Mouse (Mus musculus): ENCODE data around the gene Egr4. TPM values are rescaled to one million over a fixed set of nuclear protein-coding genes. Genes with fewer than 3 reads are reported as not detected.

The Egr4 gene
- polyA plus RNA-seq, 1 experiment from 2014 or later = not detected

- Histone ChIP-seq H3K27ac (replicated peaks; ENCODE audit: low read depth, low read length) (peak overlapping the region; percentile 86), H3K36me3 (ENCODE audit: control insufficient read depth, insufficient read depth, low read length) (no peaks in the 10 kb centered on the region), H3K4me2 (ENCODE audit: low read length) (peak overlapping the region; percentile 81), H3K27me3 (ENCODE audit: control insufficient read depth, insufficient read depth, low read length) (no peaks in the 10 kb centered on the region), H3K9ac (replicated peaks; ENCODE audit: low read length) (peak overlapping the region; percentile 90), H3K9me3 (ENCODE audit: control insufficient read depth, low read length) (no peaks in the 10 kb centered on the region), H3K4me3 (replicated peaks; ENCODE audit: low read depth, low read length) (peak overlapping the region; percentile 74), H3K4me1 (ENCODE audit: control insufficient read depth, insufficient read depth, low read length) (peaks cover 14% of the 10 kb centered on the region)
- under 1% methylated on average over 37 of the region's 37 CpGs for WGBS
- peak; percentile 70 for DNase-seq
- ATAC-seq (ENCODE audit: low FRiP score, low TSS enrichment) = peak; percentile 82
These were observed 11.1 kb downstream of the Egr4 start for GRCm38 (mm10) chr6:85502103-85502910.

GRCm38 (mm10) chr6:85501571-85502102 is 11.8 kb downstream of the Egr4 start:
- Histone ChIP-seq H3K36me3 (ENCODE audit: control insufficient read depth, insufficient read depth, low read length) (no peaks in the 10 kb centered on the region), H3K4me2 (ENCODE audit: low read length) (peak overlapping the region; percentile 81), H3K27me3 (ENCODE audit: control insufficient read depth, insufficient read depth, low read length) (no peaks in the 10 kb centered on the region), H3K27ac (replicated peaks; ENCODE audit: low read depth, low read length) (peak overlapping the region; percentile 86), H3K9me3 (ENCODE audit: control insufficient read depth, low read length) (no peaks in the 10 kb centered on the region), H3K4me3 (replicated peaks; ENCODE audit: low read depth, low read length) (peak overlapping the region; percentile 74), H3K4me1 (ENCODE audit: control insufficient read depth, insufficient read depth, low read length) (peaks cover 14% of the 10 kb centered on the region), H3K9ac (replicated peaks; ENCODE audit: low read length) (peak overlapping the region; percentile 90)
- 6% methylated on average over 6 of the region's 6 CpGs for WGBS
- ATAC-seq (ENCODE audit: low FRiP score, low TSS enrichment) (no peak), DNase-seq (peak; percentile 52)

- no peaks in the 10 kb centered on the region for H3K27me3 ChIP-seq (ENCODE audit: control insufficient read depth, insufficient read depth, low read length)
- no peak for ATAC-seq (ENCODE audit: low FRiP score, low TSS enrichment)
- 76% methylated on average over 1 of the region's 1 CpGs for WGBS
- no peaks in the 10 kb centered on the region for H3K36me3 ChIP-seq (ENCODE audit: control insufficient read depth, insufficient read depth, low read length)
- H3K4me1 ChIP-seq (ENCODE audit: control insufficient read depth, insufficient read depth, low read length) = peaks cover 14% of the 10 kb centered on the region
- H3K27ac ChIP-seq (replicated peaks; ENCODE audit: low read depth, low read length) = no peak overlapping the region
- H3K9me3 ChIP-seq (ENCODE audit: control insufficient read depth, low read length) = no peaks in the 10 kb centered on the region
- no peak overlapping the region for H3K9ac ChIP-seq (replicated peaks; ENCODE audit: low read length)
- no peak overlapping the region for H3K4me3 ChIP-seq (replicated peaks; ENCODE audit: low read depth, low read length)
- no peak overlapping the region for H3K4me2 ChIP-seq (ENCODE audit: low read length)
- DNase-seq = no peak
These were observed 13.0 kb downstream of the Egr4 start for GRCm38 (mm10) chr6:85500416-85500815.

- Histone ChIP-seq H3K4me2 (ENCODE audit: low read length) (no peak overlapping the region), H3K4me3 (replicated peaks; ENCODE audit: low read depth, low read length) (no peak overlapping the region), H3K9me3 (ENCODE audit: control insufficient read depth, low read length) (no peaks in the 10 kb centered on the region), H3K36me3 (ENCODE audit: control insufficient read depth, insufficient read depth, low read length) (no peaks in the 10 kb centered on the region), H3K9ac (replicated peaks; ENCODE audit: low read length) (no peak overlapping the region), H3K4me1 (ENCODE audit: control insufficient read depth, insufficient read depth, low read length) (peaks cover 9% of the 10 kb centered on the region), H3K27ac (replicated peaks; ENCODE audit: low read depth, low read length) (no peak overlapping the region), H3K27me3 (ENCODE audit: control insufficient read depth, insufficient read depth, low read length) (no peaks in the 10 kb centered on the region)
- no peak for DNase-seq
- 77% methylated on average over 9 of the region's 9 CpGs for WGBS
- no peak for ATAC-seq (ENCODE audit: low FRiP score, low TSS enrichment)
These were observed 15.2 kb downstream of the Egr4 start for GRCm38 (mm10) chr6:85498147-85498546.

GRCm38 (mm10) chr6:85496976-85497375 is 16.4 kb downstream of the Egr4 start:
- Histone ChIP-seq H3K36me3 (ENCODE audit: control insufficient read depth, insufficient read depth, low read length) (no peaks in the 10 kb centered on the region), H3K27me3 (ENCODE audit: control insufficient read depth, insufficient read depth, low read length) (no peaks in the 10 kb centered on the region), H3K4me1 (ENCODE audit: control insufficient read depth, insufficient read depth, low read length) (0 out of 2 replicates have a peak, but pooled peaks cover 6% of the 10 kb centered on the region), H3K4me3 (replicated peaks; ENCODE audit: low read depth, low read length) (no peak overlapping the region), H3K27ac (replicated peaks; ENCODE audit: low read depth, low read length) (no peak overlapping the region), H3K4me2 (ENCODE audit: low read length) (no peak overlapping the region), H3K9me3 (ENCODE audit: control insufficient read depth, low read length) (no peaks in the 10 kb centered on the region), H3K9ac (replicated peaks; ENCODE audit: low read length) (no peak overlapping the region)
- DNase-seq (no peak), ATAC-seq (ENCODE audit: low FRiP score, low TSS enrichment) (no peak)

- H3K36me3 ChIP-seq (ENCODE audit: control insufficient read depth, insufficient read depth, low read length) = no peaks in the 10 kb centered on the region
- DNase-seq = no peak
- no peaks in the 10 kb centered on the region for H3K4me1 ChIP-seq (ENCODE audit: control insufficient read depth, insufficient read depth, low read length)
- H3K9ac ChIP-seq (replicated peaks; ENCODE audit: low read length) = no peak overlapping the region
- 0 out of 2 replicates have a peak, but pooled peaks cover 2% of the 10 kb centered on the region for H3K27me3 ChIP-seq (ENCODE audit: control insufficient read depth, insufficient read depth, low read length)
- no peak for ATAC-seq (ENCODE audit: low FRiP score, low TSS enrichment)
- 94% methylated on average over 3 of the region's 3 CpGs for WGBS
- no peak overlapping the region for H3K27ac ChIP-seq (replicated peaks; ENCODE audit: low read depth, low read length)
- H3K4me2 ChIP-seq (ENCODE audit: low read length) = no peak overlapping the region
- H3K4me3 ChIP-seq (replicated peaks; ENCODE audit: low read depth, low read length) = no peak overlapping the region
- H3K9me3 ChIP-seq (ENCODE audit: control insufficient read depth, low read length) = no peaks in the 10 kb centered on the region
These were observed 21.8 kb downstream of the Egr4 start for GRCm38 (mm10) chr6:85491606-85492005.

- no peak for ATAC-seq (ENCODE audit: low FRiP score, low TSS enrichment)
- Histone ChIP-seq H3K4me2 (ENCODE audit: low read length) (no peak overlapping the region), H3K27me3 (ENCODE audit: control insufficient read depth, insufficient read depth, low read length) (peaks cover 15% of the 10 kb centered on the region), H3K36me3 (ENCODE audit: control insufficient read depth, insufficient read depth, low read length) (no peaks in the 10 kb centered on the region), H3K4me1 (ENCODE audit: control insufficient read depth, insufficient read depth, low read length) (no peaks in the 10 kb centered on the region), H3K9ac (replicated peaks; ENCODE audit: low read length) (no peak overlapping the region), H3K27ac (replicated peaks; ENCODE audit: low read depth, low read length) (no peak overlapping the region), H3K4me3 (replicated peaks; ENCODE audit: low read depth, low read length) (no peak overlapping the region), H3K9me3 (ENCODE audit: control insufficient read depth, low read length) (no peaks in the 10 kb centered on the region)
- DNase-seq = no peak
- WGBS = 91% methylated on average over 4 of the region's 4 CpGs
These were observed 23.1 kb downstream of the Egr4 start for GRCm38 (mm10) chr6:85490252-85490651.

- DNase-seq (no peak), ATAC-seq (ENCODE audit: low FRiP score, low TSS enrichment) (no peak)
- H3K4me3 ChIP-seq (replicated peaks; ENCODE audit: low read depth, low read length) = no peak overlapping the region
- H3K27ac ChIP-seq (replicated peaks; ENCODE audit: low read depth, low read length) = no peak overlapping the region
- peaks cover 20% of the 10 kb centered on the region for H3K27me3 ChIP-seq (ENCODE audit: control insufficient read depth, insufficient read depth, low read length)
- no peaks in the 10 kb centered on the region for H3K36me3 ChIP-seq (ENCODE audit: control insufficient read depth, insufficient read depth, low read length)
- H3K4me1 ChIP-seq (ENCODE audit: control insufficient read depth, insufficient read depth, low read length) = no peaks in the 10 kb centered on the region
- H3K9ac ChIP-seq (replicated peaks; ENCODE audit: low read length) = no peak overlapping the region
- no peaks in the 10 kb centered on the region for H3K9me3 ChIP-seq (ENCODE audit: control insufficient read depth, low read length)
- no peak overlapping the region for H3K4me2 ChIP-seq (ENCODE audit: low read length)
- WGBS = 74% methylated on average over 3 of the region's 3 CpGs
These were observed 23.7 kb downstream of the Egr4 start for GRCm38 (mm10) chr6:85489717-85490116.

- no peak overlapping the region for H3K27ac ChIP-seq (replicated peaks; ENCODE audit: low read depth, low read length)
- DNase-seq (no peak), ATAC-seq (ENCODE audit: low FRiP score, low TSS enrichment) (no peak)
- WGBS = 11% methylated on average over 4 of the region's 4 CpGs
- no peaks in the 10 kb centered on the region for H3K4me1 ChIP-seq (ENCODE audit: control insufficient read depth, insufficient read depth, low read length)
- no peaks in the 10 kb centered on the region for H3K36me3 ChIP-seq (ENCODE audit: control insufficient read depth, insufficient read depth, low read length)
- no peaks in the 10 kb centered on the region for H3K9me3 ChIP-seq (ENCODE audit: control insufficient read depth, low read length)
- peaks cover 32% of the 10 kb centered on the region for H3K27me3 ChIP-seq (ENCODE audit: control insufficient read depth, insufficient read depth, low read length)
- H3K4me2 ChIP-seq (ENCODE audit: low read length) = no peak overlapping the region
- H3K4me3 ChIP-seq (replicated peaks; ENCODE audit: low read depth, low read length) = no peak overlapping the region
- no peak overlapping the region for H3K9ac ChIP-seq (replicated peaks; ENCODE audit: low read length)
These were observed 24.9 kb downstream of the Egr4 start for GRCm38 (mm10) chr6:85488510-85488909.

All from midbrain, embryonic 14.5 days (tissue).